Mouse (Mus musculus): Measurements from ENCODE around the gene Ksr1.

- TF ChIP-seq NRF1 (IDR thresholded peaks at IDR 0.05; ENCODE audit: low read depth, low read length) = no peak
- TF ChIP-seq POLR2A (IDR thresholded peaks at IDR 0.05; ENCODE audit: low read depth, low read length) = no peak
- no peak for TF ChIP-seq E2F4 (IDR thresholded peaks at IDR 0.05; ENCODE audit: insufficient replicate concordance, low read depth, low read length)
- TF ChIP-seq CTCF (conservative IDR thresholded peaks at IDR 0.05 in 1 of 2, IDR thresholded peaks at IDR 0.05 in 1 of 2; ENCODE audit: low read depth in 2 of 2, low read length in 2 of 2) = no peak
- TF ChIP-seq ZMIZ1 (IDR thresholded peaks at IDR 0.05; ENCODE audit: low read depth, low read length) = no peak
- no peak for TF ChIP-seq NELFE (IDR thresholded peaks at IDR 0.05; ENCODE audit: low read depth, low read length)
- TF ChIP-seq HCFC1 (IDR thresholded peaks at IDR 0.05; ENCODE audit: low read depth, low read length) = no peak
- TF ChIP-seq USF1 (IDR thresholded peaks at IDR 0.05; ENCODE audit: low read depth, low read length) = no peak
- TF ChIP-seq ZKSCAN1 (IDR thresholded peaks at IDR 0.05; ENCODE audit: borderline replicate concordance, low read depth, low read length) = no peak
- TF ChIP-seq ELF1 (IDR thresholded peaks at IDR 0.05; ENCODE audit: low read depth, low read length) = no peak
- no peak for TF ChIP-seq SIN3A (IDR thresholded peaks at IDR 0.05; ENCODE audit: low read length)
- no peak for TF ChIP-seq ETS1 (conservative IDR thresholded peaks at IDR 0.05; ENCODE audit: low read depth, low read length)
- TF ChIP-seq BHLHE40 (IDR thresholded peaks at IDR 0.05; ENCODE audit: low read depth, low read length) = no peak
Observed at GRCm38 (mm10) chr11:79003769-79004638, 142.2 kb downstream of the Ksr1 start.
